Mouse (Mus musculus) CH12.LX (cell line): ENCODE results near the gene Krt20.

Experiments
- CTCF ChIP-seq, 2 experiments: IDR thresholded peaks in 1 of 2; conservative IDR thresholded peaks in 1 of 2; 2 replicates each; pipeline ENCODE4 v1.5.1; 2011 to 2012; ENCODE audit warnings: low read depth in 2 of 2, low read length in 2 of 2, improper control_type of control experiment in 1 of 2, inconsistent platforms in 1 of 2, mild to moderate bottlenecking in 1 of 2, moderate library complexity in 1 of 2
- ELF1 ChIP-seq: IDR thresholded peaks from 2 replicates; pipeline ENCODE4 v1.6.1; 2014; ENCODE audit warnings: low read depth, mild to moderate bottlenecking, inconsistent platforms, low read length, improper control_type of control experiment
- POLR2A ChIP-seq: IDR thresholded peaks from 2 replicates; pipeline ENCODE4 v1.6.1; 2011; ENCODE audit warnings: low read depth, mild to moderate bottlenecking, improper control_type of control experiment, low read length
- RCOR1 ChIP-seq: conservative IDR thresholded peaks from 2 replicates; pipeline ENCODE4 v1.6.1; 2012; ENCODE audit warnings: low read depth, mild to moderate bottlenecking, inconsistent platforms, low read length, improper control_type of control experiment

GRCm38 (mm10) chr11:99396661-99397060 is 41.3 kb downstream of the Krt20 start:
- no peak for TF ChIP-seq POLR2A
- TF ChIP-seq CTCF (conservative IDR thresholded peaks at IDR 0.05 in 1 of 2, IDR thresholded peaks at IDR 0.05 in 1 of 2; ENCODE audit: low read depth in 2 of 2, low read length in 2 of 2) = no peak
- TF ChIP-seq ELF1 = no peak
- TF ChIP-seq RCOR1 = no peak
